Mouse (Mus musculus): ENCODE data around the gene D230025D16Rik.
"Not testable (repeated sequence)": the region's sequence is repeated elsewhere in the genome, so short reads cannot be mapped to it uniquely, and the experiment has no call there.

- TF ChIP-seq GATA1, TAL1 (IDR thresholded peaks at IDR 0.05; ENCODE audit: low read length): not testable (repeated sequence)
Measured at GRCm38 (mm10) chr8:105232321-105232693, 7.4 kb downstream of the D230025D16Rik start.

All from erythroblast, embryonic 14.5 days (primary cell).